Mouse (Mus musculus) embryo, embryonic 10 days (tissue): ENCODE measurements around the gene Adam22.
"Not testable (repeated sequence)": the region's sequence is repeated elsewhere in the genome, so short reads cannot be mapped to it uniquely, and the experiment has no call there.

Experiments used
- DNase-seq: peaks from one replicate; pipeline ENCODE4 v3.0.0-alpha.2; 2015; ENCODE audit warnings: low spot score

Gene Adam22

DNA sequence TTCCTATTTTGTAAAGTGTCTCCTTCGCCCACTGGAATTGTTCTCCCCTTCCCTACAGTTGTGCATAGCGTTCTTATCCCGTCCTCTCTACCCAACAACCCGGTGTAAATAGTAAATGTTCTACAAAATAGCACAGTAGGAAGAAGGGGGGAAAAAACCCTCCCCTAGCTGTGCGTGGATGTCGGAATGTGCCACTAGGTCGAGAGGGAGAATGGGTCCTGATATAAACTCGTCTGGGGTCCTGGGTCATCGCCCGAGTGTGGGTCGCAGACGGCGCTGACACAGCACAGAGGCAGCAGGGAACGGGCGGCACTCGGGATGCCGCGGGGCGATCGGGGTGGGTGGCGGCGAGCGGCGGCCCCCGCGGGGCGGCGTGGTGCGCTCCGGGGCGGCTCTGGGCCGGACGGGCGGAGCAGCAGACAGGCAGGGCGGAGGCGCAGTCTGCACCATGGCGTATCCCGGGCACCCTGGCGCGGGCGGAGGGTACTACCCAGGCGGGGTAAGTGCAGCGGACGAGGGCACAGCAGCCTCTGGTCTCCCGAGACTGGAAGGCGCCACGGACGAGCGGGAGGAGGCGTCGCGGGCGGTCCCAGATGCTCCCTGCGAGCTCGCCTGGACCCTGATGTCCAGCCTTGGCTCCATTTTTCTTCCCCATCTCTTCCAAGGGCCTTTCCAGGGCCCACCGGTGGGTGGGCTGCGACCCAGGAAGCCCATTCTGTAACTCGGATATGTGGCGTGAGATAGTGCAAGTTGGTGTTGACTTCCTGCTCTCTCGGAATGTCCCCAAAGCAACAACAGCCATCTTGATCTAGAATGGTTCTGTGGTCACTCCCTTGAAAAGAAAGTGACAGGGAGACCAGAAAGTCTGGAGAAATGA lies 311.6 kb downstream of the Adam22 start:
- DNase-seq, result peak; percentile 65

DNA sequence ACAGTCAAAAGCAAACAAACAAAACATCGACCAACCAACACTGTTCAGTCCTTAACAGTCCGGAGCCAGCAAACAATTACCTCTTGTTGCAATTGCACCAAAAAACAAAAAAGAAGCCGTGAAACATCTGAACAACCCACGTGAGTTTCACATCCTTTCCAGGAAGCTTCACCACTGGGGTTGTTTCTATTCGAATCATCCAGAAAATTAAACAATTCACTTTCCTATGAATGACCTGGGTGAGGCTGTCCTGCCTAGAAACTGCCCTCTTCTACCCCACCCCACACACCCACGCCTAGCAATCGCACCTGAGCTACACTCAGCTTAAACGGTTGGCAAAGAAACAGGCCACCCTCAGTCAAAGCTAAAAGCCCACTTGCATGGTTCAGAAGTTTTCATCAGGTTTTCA lies 312.2 kb downstream of the Adam22 start:
- peak; percentile 6 for DNase-seq

DNA sequence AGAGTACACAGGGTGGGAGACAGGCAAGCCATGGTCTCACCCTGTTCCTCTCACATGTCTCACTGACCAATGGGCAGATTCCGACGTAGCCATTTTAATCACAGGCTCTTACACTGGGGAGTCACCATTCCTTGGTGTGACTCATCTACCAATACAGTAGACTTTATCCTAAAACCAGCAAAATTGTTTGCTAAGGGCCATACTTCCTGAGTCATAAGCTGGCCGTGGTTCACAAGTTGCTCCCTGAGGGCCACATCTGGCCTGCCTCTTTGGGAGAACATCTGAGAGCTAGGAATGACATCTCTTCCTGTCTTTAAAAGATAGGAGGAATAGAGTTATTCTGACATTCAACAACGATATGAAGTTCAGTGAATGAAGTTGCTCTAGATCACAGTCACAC lies 314.1 kb downstream of the Adam22 start:
- DNase-seq, result no peak

DNA sequence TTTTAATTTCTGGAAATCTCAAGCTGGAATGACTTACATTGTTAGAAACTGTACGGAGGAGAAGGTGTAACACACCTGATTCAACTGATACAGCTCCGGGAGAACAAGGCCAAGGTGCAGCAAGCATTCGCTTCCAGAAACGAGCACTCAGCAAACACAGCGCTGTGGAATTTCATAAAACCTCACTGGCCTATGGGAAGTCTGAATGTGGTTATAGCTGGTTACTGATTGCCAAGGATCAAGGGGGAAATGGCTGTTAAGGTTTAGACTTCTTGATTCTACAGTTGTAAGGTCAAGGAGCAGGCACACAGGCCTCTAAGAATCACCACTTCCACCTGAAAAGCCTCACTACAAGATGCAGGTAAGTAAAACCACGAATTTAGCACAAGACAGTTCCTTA lies 322.1 kb downstream of the Adam22 start, which contains the start of gene Sri:
Gene Sri, plus strand, starts transcription at position 224 of the 400 bp plus-strand sequence.
- no peak for DNase-seq

DNA sequence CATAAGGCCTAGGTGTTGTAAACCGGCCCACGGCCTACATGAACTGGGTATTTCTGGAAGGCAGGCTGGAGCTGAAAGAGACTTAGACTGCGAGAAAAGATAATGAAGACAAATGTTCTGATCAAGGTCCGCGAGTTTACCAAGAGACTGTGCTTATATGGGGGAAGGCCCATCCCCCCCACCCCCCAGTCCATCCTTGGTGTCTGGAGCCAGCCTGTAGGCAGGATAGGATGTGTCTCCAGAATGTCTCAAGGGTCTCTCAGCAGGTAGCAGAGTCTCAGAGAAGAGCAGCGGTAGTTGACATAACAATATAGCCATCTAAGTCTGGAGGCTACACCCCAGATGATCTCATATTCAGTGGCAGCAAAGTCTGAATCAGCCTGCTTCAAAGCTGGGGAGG lies 333.4 kb downstream of the Adam22 start:
- DNase-seq, result not testable (repeated sequence)
